Mouse (Mus musculus) liver, embryonic 16.5 days (tissue): ENCODE measurements around the gene Slc9a1. TPM values are rescaled to one million over a fixed set of nuclear protein-coding genes. Genes with fewer than 3 reads are reported as not detected.

Experiments used
- ATAC-seq: fragments of 200-750 bp; cut with Nextera tagmentation; 2 replicates; pipeline ENCODE4 v1.8.0; 2017; ENCODE audit warnings: low read depth, mild to moderate bottlenecking, moderate number of reproducible peaks, moderate library complexity
- H3K27ac ChIP-seq: fragments of 300-500 bp; sonication (generic); 2 replicates; pipeline ENCODE4 v1.5.1; 2014; ENCODE audit warnings: mild to moderate bottlenecking, low read length
- H3K27me3 ChIP-seq: fragments of 300-500 bp; sonication (generic); 2 replicates; pipeline ENCODE4 v1.6.1; 2014; ENCODE audit warnings: low read depth, low read length, mixed read lengths; ENCODE audit not compliant: control insufficient read depth, insufficient read depth
- H3K36me3 ChIP-seq: fragments of 300-500 bp; sonication (generic); 2 replicates; pipeline ENCODE4 v1.6.1; 2014; ENCODE audit warnings: mild to moderate bottlenecking; ENCODE audit not compliant: control insufficient read depth, insufficient read depth
- H3K4me1 ChIP-seq: fragments of 300-500 bp; sonication (generic); 2 replicates; pipeline ENCODE4 v1.6.1; 2014; ENCODE audit warnings: low read depth, low read length, mixed read lengths; ENCODE audit not compliant: control insufficient read depth
- H3K4me2 ChIP-seq: fragments of 300-500 bp; sonication (generic); 2 replicates; pipeline ENCODE4 v1.6.1; 2014; ENCODE audit warnings: low read depth, low read length, mixed read lengths
- H3K4me3 ChIP-seq: fragments of 300-500 bp; sonication (generic); 2 replicates; pipeline ENCODE4 v1.5.1; 2014; ENCODE audit warnings: low read depth, mild to moderate bottlenecking, low read length
- H3K9ac ChIP-seq: fragments of 300-500 bp; sonication (generic); 2 replicates; pipeline ENCODE4 v1.6.1; 2014; ENCODE audit warnings: low read depth, low read length
- H3K9me3 ChIP-seq: fragments of 300-500 bp; sonication (generic); replicated peaks from 2 replicates; pipeline ENCODE4 v1.6.1; 2016; ENCODE audit warnings: low read length; ENCODE audit not compliant: control insufficient read depth
- WGBS: fragments of 180-500 bp; shearing (Covaris S2); extraction: QIAGEN DNeasy Blood & Tissue Kit; methylation state at CpG from one replicate; pipeline ENCODE4 v1.1.7; 2014; ENCODE audit not compliant: insufficient replicate concordance; 5-methylcytosine and 5-hydroxymethylcytosine counted together
- polyA plus RNA-seq: library from polyadenylated mRNA; unstranded; fragments of >200 nt; fragmentation: Nextera tagmentation; extraction: Ambion mirVana; gene quantifications from 2 replicates; pipeline ENCODE4 v1.2.1, GENCODE M21; 2015

The Slc9a1 gene
- polyA plus RNA-seq, 1 experiment from 2014 or later = 3.3 TPM

DNA sequence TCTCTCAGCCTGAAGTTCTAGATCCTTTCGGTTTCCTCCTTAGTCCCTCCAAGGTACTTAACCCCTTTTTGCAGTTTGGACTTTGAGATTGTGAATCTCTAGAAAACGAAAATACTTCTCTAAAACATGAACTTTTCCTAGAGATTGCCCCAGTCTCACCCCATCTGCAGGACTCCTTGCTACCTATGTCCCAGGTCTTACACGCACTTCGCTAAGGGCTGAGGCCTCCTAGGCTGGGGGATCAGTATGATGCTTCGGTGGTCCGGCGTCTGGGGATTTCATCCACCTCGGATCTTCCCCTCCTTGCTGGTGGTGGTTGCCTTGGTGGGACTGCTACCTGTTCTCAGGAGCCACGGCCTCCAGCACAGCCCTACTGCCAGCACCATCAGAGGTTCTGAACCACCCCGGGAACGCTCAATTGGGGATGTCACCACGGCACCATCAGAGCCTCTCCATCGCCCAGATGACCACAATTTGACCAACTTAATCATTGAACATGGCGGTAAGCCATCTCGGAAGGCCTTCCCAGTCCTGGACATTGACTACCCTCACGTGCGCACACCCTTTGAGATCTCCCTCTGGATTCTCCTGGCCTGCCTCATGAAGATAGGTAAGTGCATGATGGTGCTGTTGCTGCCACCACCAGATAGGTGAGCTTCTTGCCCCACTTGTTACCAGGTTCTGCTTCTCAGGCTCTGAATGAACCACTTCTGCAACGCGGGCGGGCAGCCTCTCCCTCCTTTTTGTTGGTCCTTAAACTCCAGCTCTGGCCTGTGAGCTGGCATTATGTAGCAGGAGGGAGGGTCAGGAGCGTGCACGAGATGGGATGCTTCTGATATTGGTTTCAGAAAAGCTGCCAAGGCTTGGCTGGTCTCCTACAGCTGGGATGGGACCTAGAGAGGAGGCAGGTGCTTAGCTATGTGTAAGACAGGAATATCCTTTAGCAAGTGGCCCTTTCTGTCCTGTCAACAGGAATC is 1.1 kb downstream of the Slc9a1 start:
- H3K27ac ChIP-seq = peak overlapping the region; percentile 71
- peaks cover 52% of the 10 kb centered on the region for H3K4me1 ChIP-seq
- no peaks in the 10 kb centered on the region for H3K9me3 ChIP-seq
- peak overlapping the region; percentile 92 for H3K9ac ChIP-seq
- H3K4me2 ChIP-seq = peak overlapping the region; percentile 85
- 47% methylated on average over 22 of the region's 22 CpGs for WGBS
- no peak for ATAC-seq
- H3K4me3 ChIP-seq = peak overlapping the region; percentile 95
- H3K36me3 ChIP-seq = no peaks in the 10 kb centered on the region
- no peaks in the 10 kb centered on the region for H3K27me3 ChIP-seq

DNA sequence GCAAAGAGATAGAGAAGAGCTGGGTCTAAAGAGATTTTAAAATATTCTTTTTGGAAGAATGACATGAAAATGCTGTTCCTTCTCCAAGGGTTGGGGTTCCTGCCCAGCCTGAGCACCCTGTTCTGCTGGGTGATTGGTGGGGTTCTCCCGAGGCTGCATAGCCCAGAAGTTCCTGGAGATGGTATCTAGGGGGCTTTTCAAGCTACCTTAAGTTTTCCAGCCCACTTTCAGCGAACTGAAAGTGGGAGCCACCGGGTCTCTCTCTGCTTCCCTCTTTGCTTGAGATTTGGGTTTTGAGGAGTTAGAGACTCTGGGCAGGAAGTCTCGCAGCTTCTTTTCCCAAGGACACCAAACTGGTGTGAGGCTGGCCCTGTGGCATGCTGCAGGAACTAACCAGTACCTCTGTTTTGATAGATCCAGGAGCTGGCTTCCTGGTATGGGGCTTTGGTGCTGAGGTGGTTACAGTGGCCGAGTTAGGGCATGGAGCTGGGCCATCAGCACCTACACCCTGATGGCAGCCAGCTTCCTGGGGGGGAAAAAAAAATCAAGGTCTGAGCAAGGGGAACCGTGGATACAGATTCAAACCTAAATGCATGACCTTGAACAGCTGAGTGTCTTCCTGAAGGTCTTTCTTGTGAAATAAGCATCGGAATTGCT is 2.2 kb downstream of the Slc9a1 start:
- Histone ChIP-seq H3K4me1 (peaks cover 63% of the 10 kb centered on the region), H3K27ac (peak overlapping the region; percentile 11; the same call in 1 of the 2 replicates), H3K4me3 (peak overlapping the region; percentile 95), H3K36me3 (no peaks in the 10 kb centered on the region), H3K27me3 (no peaks in the 10 kb centered on the region), H3K9ac (peak overlapping the region; percentile 92), H3K4me2 (peak overlapping the region; percentile 85), H3K9me3 (no peaks in the 10 kb centered on the region)
- WGBS = 27% methylated on average over 7 of the region's 7 CpGs
- no peak for ATAC-seq

DNA sequence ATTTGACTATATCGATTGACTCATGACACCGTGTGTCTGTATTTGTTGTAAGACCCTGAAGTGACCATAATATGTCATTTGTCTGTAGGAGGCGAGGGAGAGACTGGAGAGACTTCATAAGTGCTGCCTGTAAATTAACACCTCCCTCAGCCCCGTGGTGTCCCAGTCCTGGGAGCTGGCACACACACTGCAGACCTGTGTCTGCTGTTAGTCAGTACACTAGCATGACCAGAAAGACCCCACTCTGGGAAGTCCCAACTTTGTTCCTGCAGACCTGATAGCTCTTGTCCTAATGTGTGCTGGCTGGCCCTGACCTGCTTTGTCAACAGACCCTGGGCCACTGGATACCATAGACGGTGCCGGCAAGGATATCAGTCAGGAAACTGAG is 2.8 kb downstream of the Slc9a1 start:
- ATAC-seq = no peak
- peak overlapping the region; percentile 92 for H3K9ac ChIP-seq
- H3K27ac ChIP-seq = peak overlapping the region; percentile 42; the same call in 1 of the 2 replicates
- H3K9me3 ChIP-seq = no peaks in the 10 kb centered on the region
- peak overlapping the region; percentile 85 for H3K4me2 ChIP-seq
- peaks cover 68% of the 10 kb centered on the region for H3K4me1 ChIP-seq
- 40% methylated on average over 6 of the region's 6 CpGs for WGBS
- no peaks in the 10 kb centered on the region for H3K36me3 ChIP-seq
- no peaks in the 10 kb centered on the region for H3K27me3 ChIP-seq
- H3K4me3 ChIP-seq = peak overlapping the region; percentile 95

DNA sequence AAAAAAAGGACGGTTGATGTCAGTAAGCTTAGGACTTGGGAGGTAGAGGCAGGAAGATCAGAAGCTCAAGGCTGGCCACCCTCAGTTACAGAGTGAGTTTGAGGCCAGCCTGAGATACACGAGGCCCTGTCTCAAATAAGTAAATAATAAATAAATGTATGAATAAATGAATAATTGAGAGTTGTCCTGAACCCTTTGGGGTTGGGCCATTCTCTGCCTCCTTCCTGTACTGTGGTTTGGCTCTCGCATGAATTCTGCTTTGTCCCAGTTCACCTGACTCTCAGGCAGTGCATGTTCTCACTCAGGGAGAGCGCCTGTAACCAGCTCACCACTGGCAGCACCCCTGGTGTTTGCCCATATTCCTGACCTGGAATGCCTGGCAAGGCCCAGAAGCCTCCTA is 4.5 kb downstream of the Slc9a1 start:
- Histone ChIP-seq H3K9ac (no peak overlapping the region), H3K4me1 (peaks cover 84% of the 10 kb centered on the region), H3K9me3 (no peaks in the 10 kb centered on the region), H3K36me3 (no peaks in the 10 kb centered on the region), H3K4me2 (peak overlapping the region; percentile 85; the same call in 1 of the 2 replicates), H3K4me3 (no peak overlapping the region), H3K27ac (no peak overlapping the region), H3K27me3 (no peaks in the 10 kb centered on the region)
- no peak for ATAC-seq
- WGBS = 65% methylated on average over 4 of the region's 4 CpGs

DNA sequence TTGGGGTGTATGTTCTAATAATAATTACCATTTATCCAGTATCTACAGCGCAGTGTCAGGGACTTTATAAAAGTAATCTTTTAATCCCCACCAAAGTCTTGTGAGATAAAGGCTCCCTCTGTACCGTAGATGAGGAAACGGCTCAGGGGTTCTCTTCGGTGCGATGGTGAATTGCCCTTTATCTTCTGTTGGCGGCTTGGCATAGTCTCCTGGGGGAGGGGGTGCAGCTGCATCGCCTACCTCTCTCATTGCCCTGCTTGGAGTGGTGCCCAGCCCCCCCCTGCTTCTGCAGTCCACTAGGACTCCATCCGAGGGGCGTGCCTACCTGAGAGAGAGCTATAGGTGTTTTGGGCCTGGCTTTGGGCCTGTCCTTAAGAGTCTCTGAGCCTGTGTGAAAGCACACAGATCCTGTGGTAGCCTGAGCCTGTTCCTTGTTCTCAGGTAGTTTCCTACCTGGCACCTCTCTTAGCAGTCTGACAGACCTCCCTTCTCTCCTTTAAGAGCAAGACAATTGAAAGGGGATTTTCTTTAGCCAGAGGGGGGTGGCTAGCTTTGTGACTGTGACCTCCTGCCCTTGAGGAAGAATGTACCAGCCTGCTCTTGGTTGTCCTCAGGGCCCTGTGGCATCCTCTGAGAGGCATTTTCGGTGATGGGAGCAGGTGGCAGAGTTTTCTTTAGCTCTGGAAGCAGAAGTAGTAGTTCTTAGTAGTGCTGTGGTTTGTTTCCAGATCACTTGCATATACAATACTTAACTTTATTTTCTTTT is 6.5 kb downstream of the Slc9a1 start:
- no peaks in the 10 kb centered on the region for H3K27me3 ChIP-seq
- ATAC-seq = peak; percentile 40
- H3K27ac ChIP-seq = 0 out of 2 replicates have a peak overlapping the region, but pooled peaks have one; percentile 3
- H3K9me3 ChIP-seq = no peaks in the 10 kb centered on the region
- 30% methylated on average over 10 of the region's 10 CpGs for WGBS
- peaks cover 91% of the 10 kb centered on the region for H3K4me1 ChIP-seq
- H3K9ac ChIP-seq = 0 out of 2 replicates have a peak overlapping the region, but pooled peaks have one; percentile 3
- H3K4me3 ChIP-seq = no peak overlapping the region
- H3K4me2 ChIP-seq = 0 out of 2 replicates have a peak overlapping the region, but pooled peaks have one; percentile 4
- no peaks in the 10 kb centered on the region for H3K36me3 ChIP-seq

DNA sequence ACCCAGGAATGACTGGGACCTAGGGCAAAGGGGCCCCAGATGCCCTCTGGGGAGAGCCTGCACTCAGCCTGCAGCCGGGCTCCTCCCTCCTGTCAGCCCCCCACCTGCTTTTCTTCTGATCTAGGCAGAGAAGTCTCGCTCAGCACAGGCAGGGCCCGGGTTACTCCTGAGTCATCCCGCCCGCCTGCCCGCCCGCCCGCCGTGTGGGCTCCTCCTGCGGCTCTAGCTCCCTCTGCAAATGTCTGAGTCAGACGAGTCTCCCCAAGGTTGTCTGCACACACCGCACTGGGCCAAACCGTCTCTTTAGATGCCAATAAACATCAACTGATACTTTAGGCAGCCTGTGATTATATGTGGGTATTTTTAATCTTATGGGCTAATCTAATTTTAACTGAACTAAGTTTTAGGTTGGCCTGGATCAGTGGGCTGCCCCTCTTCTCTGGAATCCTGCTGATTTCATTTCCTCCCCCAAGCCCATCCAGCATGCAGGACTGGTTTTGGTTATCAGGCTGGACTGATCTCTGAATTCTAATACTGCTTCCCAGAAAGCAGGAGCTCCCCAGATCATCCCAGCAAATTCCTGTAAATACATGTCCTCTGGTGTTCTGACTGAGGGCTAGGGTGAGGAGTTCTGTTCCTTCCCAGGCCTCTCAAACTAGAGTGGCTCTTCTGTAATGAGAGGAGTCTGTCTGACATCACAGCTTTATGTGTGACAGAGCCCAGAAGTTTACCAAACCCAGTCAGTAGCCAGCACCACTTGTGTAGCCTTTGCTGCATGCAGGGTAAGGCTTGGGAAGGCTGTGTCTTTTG is 8.9 kb downstream of the Slc9a1 start:
- Histone ChIP-seq H3K4me3 (no peak overlapping the region; the same call in 1 of the 2 replicates), H3K36me3 (no peaks in the 10 kb centered on the region), H3K9me3 (no peaks in the 10 kb centered on the region), H3K9ac (peak overlapping the region; percentile 46; the same call in 1 of the 2 replicates), H3K27ac (peak overlapping the region; percentile 29), H3K27me3 (no peaks in the 10 kb centered on the region), H3K4me1 (peaks cover 72% of the 10 kb centered on the region), H3K4me2 (peak overlapping the region; percentile 34)
- ATAC-seq = peak; percentile 84
- WGBS = 7% methylated on average over 13 of the region's 13 CpGs

DNA sequence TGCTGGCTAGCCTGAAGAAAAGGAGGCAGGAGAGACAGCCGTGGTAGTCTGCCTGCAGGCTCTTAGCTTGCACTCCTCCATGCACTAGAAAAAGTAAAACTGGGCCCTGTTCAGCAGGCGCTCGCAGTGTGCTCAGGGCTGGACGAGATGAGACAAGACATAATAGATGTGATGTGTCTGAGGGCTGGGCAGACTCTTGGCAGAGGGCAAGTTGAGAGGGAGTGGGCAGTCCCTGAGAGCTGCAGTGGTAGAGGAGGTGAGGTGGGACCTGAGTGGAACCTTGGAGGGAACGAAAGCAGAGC is 9.5 kb downstream of the Slc9a1 start:
- no peak overlapping the region for H3K4me3 ChIP-seq
- 62% methylated on average over 5 of the region's 5 CpGs for WGBS
- H3K27ac ChIP-seq = no peak overlapping the region
- H3K4me1 ChIP-seq = peaks cover 67% of the 10 kb centered on the region
- no peaks in the 10 kb centered on the region for H3K9me3 ChIP-seq
- no peak overlapping the region for H3K4me2 ChIP-seq
- ATAC-seq = no peak
- H3K27me3 ChIP-seq = no peaks in the 10 kb centered on the region
- H3K36me3 ChIP-seq = no peaks in the 10 kb centered on the region
- H3K9ac ChIP-seq = 0 out of 2 replicates have a peak overlapping the region, but pooled peaks have one; percentile 33

DNA sequence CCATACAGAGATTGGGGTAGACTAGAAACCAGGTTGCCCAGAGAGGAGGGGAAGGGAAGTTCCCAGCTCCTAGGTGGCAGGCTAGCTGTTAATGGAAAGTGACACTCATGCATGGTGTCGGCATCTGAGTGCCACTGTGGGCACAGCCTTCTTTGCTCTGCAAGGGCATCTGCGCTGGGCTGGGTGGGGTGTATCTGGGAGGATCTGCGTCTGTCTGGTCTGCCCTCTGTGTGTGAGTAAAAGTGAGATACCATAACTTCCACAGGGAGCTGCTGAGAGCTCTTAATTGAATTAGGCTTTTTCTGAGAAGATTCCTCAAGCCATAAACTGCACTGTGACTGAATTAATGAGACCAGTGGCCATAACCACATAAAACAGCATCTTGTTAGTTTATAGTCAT is 10.4 kb downstream of the Slc9a1 start:
- H3K27me3 ChIP-seq = no peaks in the 10 kb centered on the region
- no peak overlapping the region for H3K4me2 ChIP-seq
- no peak overlapping the region for H3K9ac ChIP-seq

More for the DNA sequence above, 10.4 kb downstream of the Slc9a1 start:
- Histone ChIP-seq H3K27ac (no peak overlapping the region), H3K4me1 (peaks cover 62% of the 10 kb centered on the region), H3K4me3 (no peak overlapping the region), H3K9me3 (no peaks in the 10 kb centered on the region), H3K36me3 (no peaks in the 10 kb centered on the region)
- WGBS = 29% methylated on average over 3 of the region's 3 CpGs
- no peak for ATAC-seq
